Mouse (Mus musculus): ENCODE measurements around the gene Cstf3. TPM values are rescaled to one million over a fixed set of nuclear protein-coding genes. Genes with fewer than 3 reads are reported as not detected.

Cstf3 gene
- total and polyA plus RNA-seq, 3 experiments: 11.6 to 126 (median 35.7) TPM

GRCm38 (mm10) chr2:104591141-104591540 is 818 bp downstream of the Cstf3 start:
- Histone ChIP-seq H3K4me1 (ENCODE audit: control insufficient read depth in 1 of 2, insufficient read depth in 2 of 2, low read length in 2 of 2) (peaks cover 14 to 20% of the 10 kb centered on the region in 2 experiments), H3K27ac (ENCODE audit: control insufficient read depth, low read depth, low read length) (peak overlapping the region; percentile 55), H3K4me3 (ENCODE audit: control insufficient read depth in 1 of 2, insufficient read depth in 1 of 2, low read depth in 2 of 2, low read length in 2 of 2) (peak overlapping the region; percentile 94 to 97), H3K27me3 (ENCODE audit: control insufficient read depth in 1 of 2, insufficient read depth in 2 of 2, low read length in 2 of 2) (no peaks in the 10 kb centered on the region), H3K9ac (ENCODE audit: control insufficient read depth, low read depth, low read length, poor library complexity, severe bottlenecking) (peak overlapping the region; percentile 85), H3K9me3 (replicated peaks; ENCODE audit: insufficient read depth, low read length) (no peaks in the 10 kb centered on the region), H3K36me3 (ENCODE audit: control insufficient read depth in 1 of 2, insufficient read depth in 2 of 2, low read length in 2 of 2) (peaks cover 3 to 34% of the 10 kb centered on the region in 2 experiments; a peak in 3 of 4 replicates), H3K79me2 (ENCODE audit: control insufficient read depth, insufficient read depth, low read length, poor library complexity) (peaks cover 43% of the 10 kb centered on the region)
- TF ChIP-seq JUND (IDR thresholded peaks at IDR 0.05; ENCODE audit: low read depth, low read length): no peak
- no peak for TF ChIP-seq KAT2A (conservative IDR thresholded peaks at IDR 0.05; ENCODE audit: low read depth, low read length)
- no peak for TF ChIP-seq TAL1 (IDR thresholded peaks at IDR 0.05; ENCODE audit: low read length)
- TF ChIP-seq MAZ (IDR thresholded peaks at IDR 0.05; ENCODE audit: low read depth, low read length): no peak
- TF ChIP-seq USF2 (IDR thresholded peaks at IDR 0.05; ENCODE audit: borderline replicate concordance in 1 of 2, insufficient read depth in 1 of 2, low read depth in 1 of 2, low read length in 2 of 2): no peak
- no peak for TF ChIP-seq TBP (IDR thresholded peaks at IDR 0.05; ENCODE audit: low read depth, low read length)
- TF ChIP-seq HCFC1 (IDR thresholded peaks at IDR 0.05; ENCODE audit: low read depth, low read length): no peak
- no peak for TF ChIP-seq MEF2A (IDR thresholded peaks at IDR 0.05; ENCODE audit: extremely low read depth, insufficient replicate concordance, low read depth, low read length, poor library complexity, severe bottlenecking)
- TF ChIP-seq MAX (IDR thresholded peaks at IDR 0.05; ENCODE audit: low read length): no peak
- TF ChIP-seq MXI1 (IDR thresholded peaks at IDR 0.05; ENCODE audit: low read depth, low read length): 0 out of 2 replicates have a peak, but pooled peaks have one; percentile 14
- TF ChIP-seq ETS1 (IDR thresholded peaks at IDR 0.05; ENCODE audit: low read depth, low read length): no peak
- TF ChIP-seq GABPA (IDR thresholded peaks at IDR 0.05; ENCODE audit: low read depth, low read length): no peak
- no peak for TF ChIP-seq NRF1 (IDR thresholded peaks at IDR 0.05; ENCODE audit: insufficient read depth, low read depth, low read length, poor library complexity, severe bottlenecking)
- no peak for TF ChIP-seq POLR2AphosphoS5 (IDR thresholded peaks at IDR 0.05; ENCODE audit: borderline replicate concordance, low read depth, low read length)
- no peak for TF ChIP-seq RCOR1 (IDR thresholded peaks at IDR 0.05; ENCODE audit: low read depth, low read length)
- no peak for TF ChIP-seq ZMIZ1 (IDR thresholded peaks at IDR 0.05; ENCODE audit: low read depth, low read length)
- TF ChIP-seq EP300 (IDR thresholded peaks at IDR 0.05; ENCODE audit: low read depth in 1 of 2, low read length in 2 of 2): no peak
- TF ChIP-seq ZNF384 (IDR thresholded peaks at IDR 0.05; ENCODE audit: low read depth, low read length): no peak
- TF ChIP-seq NELFE (IDR thresholded peaks at IDR 0.05; ENCODE audit: low read depth, low read length): no peak
- no peak for TF ChIP-seq MYB (IDR thresholded peaks at IDR 0.05; ENCODE audit: low read depth, low read length)
- TF ChIP-seq ZKSCAN1 (IDR thresholded peaks at IDR 0.05; ENCODE audit: low read depth, low read length): no peak
- TF ChIP-seq CHD2 (IDR thresholded peaks at IDR 0.05; ENCODE audit: low read length): no peak
- 0 out of 2 replicates have a peak, but pooled peaks have one; percentile 25 for TF ChIP-seq GATA1 (IDR thresholded peaks at IDR 0.05; ENCODE audit: low read depth, low read length)
- 0 out of 2 replicates have a peak, but pooled peaks have one; percentile 60 for TF ChIP-seq CHD1 (IDR thresholded peaks at IDR 0.05; ENCODE audit: low read depth, low read length)
- no peak for TF ChIP-seq MAFK (IDR thresholded peaks at IDR 0.05; ENCODE audit: borderline replicate concordance, low read depth, low read length)
- no peak for TF ChIP-seq USF1 (IDR thresholded peaks at IDR 0.05; ENCODE audit: low read depth, low read length)
- TF ChIP-seq POLR2AphosphoS2 (IDR thresholded peaks at IDR 0.05; ENCODE audit: low read length): no peak
- TF ChIP-seq CTCF (IDR thresholded peaks at IDR 0.05 in 2 of 3, conservative IDR thresholded peaks at IDR 0.05 in 1 of 3; ENCODE audit: control insufficient read depth in 1 of 3, insufficient read depth in 1 of 3, low read depth in 2 of 3, low read length in 3 of 3, poor library complexity in 1 of 3, severe bottlenecking in 1 of 3): no peak
- TF ChIP-seq E2F4 (IDR thresholded peaks at IDR 0.05; ENCODE audit: borderline replicate concordance, low read depth, low read length): no peak
- TF ChIP-seq MYC (IDR thresholded peaks at IDR 0.05; ENCODE audit: low read depth, low read length): 0 out of 2 replicates have a peak, but pooled peaks have one; percentile 13
- TF ChIP-seq ZC3H11A (IDR thresholded peaks at IDR 0.05; ENCODE audit: low read depth, low read length): no peak
- DNase-seq (ENCODE audit: low read depth, low spot score): peak; percentile 45

All from MEL (cell line).